Mouse (Mus musculus) midbrain, postnatal 0 days (tissue): ENCODE data around the gene Aebp2. TPM values are rescaled to one million over a fixed set of nuclear protein-coding genes. Genes with fewer than 3 reads are reported as not detected.
A peak's percentile ranks its signal among the peaks of the same experiment; 100 is the strongest.

Experiments used
- ATAC-seq: fragments of 200-750 bp; cut with Nextera tagmentation; 2 replicates; pipeline ENCODE4 v1.8.0; 2017; ENCODE audit warnings: moderate number of reproducible peaks, mild to moderate bottlenecking, moderate TSS enrichment, moderate library complexity; ENCODE audit not compliant: low FRiP score
- DNase-seq: peaks from one replicate; pipeline ENCODE4 v3.0.0-alpha.2; 2015; ENCODE audit warnings: low spot score
- H3K27ac ChIP-seq: fragments of 300-500 bp; sonication (generic); 2 replicates; pipeline ENCODE4 v1.5.1; 2014; ENCODE audit warnings: low read depth, mild to moderate bottlenecking, low read length, mixed read lengths
- H3K27me3 ChIP-seq: fragments of 300-500 bp; sonication (generic); 2 replicates; pipeline ENCODE4 v1.6.1; 2014; ENCODE audit warnings: low read length, control low read depth, mixed read lengths; ENCODE audit not compliant: insufficient read depth
- H3K36me3 ChIP-seq: fragments of 300-500 bp; sonication (generic); 2 replicates; pipeline ENCODE4 v1.6.1; 2014; ENCODE audit warnings: low read length, control low read depth, mixed read lengths; ENCODE audit not compliant: insufficient read depth
- H3K4me1 ChIP-seq: fragments of 300-500 bp; sonication (generic); 2 replicates; pipeline ENCODE4 v1.6.1; 2014; ENCODE audit warnings: mild to moderate bottlenecking, control low read depth, antibody characterized with exemption, low read length, mixed read lengths; ENCODE audit not compliant: insufficient read depth
- H3K4me2 ChIP-seq: fragments of 300-500 bp; sonication (generic); 2 replicates; pipeline ENCODE4 v1.6.1; 2014; ENCODE audit warnings: low read depth, mild to moderate bottlenecking, low read length, mixed read lengths; ENCODE audit not compliant: poor library complexity, severe bottlenecking
- H3K4me3 ChIP-seq: fragments of 300-500 bp; sonication (generic); 2 replicates; pipeline ENCODE4 v1.5.1; 2014; ENCODE audit warnings: low read depth, mild to moderate bottlenecking, low read length, moderate library complexity
- H3K9ac ChIP-seq: fragments of 300-500 bp; sonication (generic); replicated peaks from 2 replicates; pipeline ENCODE4 v1.6.1; 2014; ENCODE audit warnings: mild to moderate bottlenecking, low read length, moderate library complexity, mixed read lengths; ENCODE audit not compliant: poor library complexity, severe bottlenecking
- H3K9me3 ChIP-seq: fragments of 300-500 bp; sonication (generic); 2 replicates; pipeline ENCODE4 v1.6.1; 2016; ENCODE audit warnings: low read length, control low read depth
- CTCF ChIP-seq: IDR thresholded peaks from 2 replicates; pipeline ENCODE4 v1.5.1; 2016; ENCODE audit warnings: antibody characterized with exemption, mild to moderate bottlenecking
- WGBS: fragments of 180-500 bp; shearing (Covaris S2); extraction: QIAGEN DNeasy Blood & Tissue Kit; methylation state at CpG from one replicate; pipeline ENCODE4 v1.1.7; 2014; 5-methylcytosine and 5-hydroxymethylcytosine counted together
- polyA plus RNA-seq: library from polyadenylated mRNA; unstranded; fragments of >200 nt; fragmentation: Nextera tagmentation; extraction: Ambion mirVana; gene quantifications from 2 replicates; pipeline ENCODE4 v1.2.1, GENCODE M21; 2015
- total RNA-seq: library from RNA; depleted of rRNA; stranded (reverse); fragments of >200 nt; gene quantifications from 2 replicates; pipeline ENCODE4 v1.2.3, GENCODE M21; 2014

Gene Aebp2
- total and polyA plus RNA-seq, 2 experiments from 2014 or later, result 5.3 to 31.5 TPM

DNA sequence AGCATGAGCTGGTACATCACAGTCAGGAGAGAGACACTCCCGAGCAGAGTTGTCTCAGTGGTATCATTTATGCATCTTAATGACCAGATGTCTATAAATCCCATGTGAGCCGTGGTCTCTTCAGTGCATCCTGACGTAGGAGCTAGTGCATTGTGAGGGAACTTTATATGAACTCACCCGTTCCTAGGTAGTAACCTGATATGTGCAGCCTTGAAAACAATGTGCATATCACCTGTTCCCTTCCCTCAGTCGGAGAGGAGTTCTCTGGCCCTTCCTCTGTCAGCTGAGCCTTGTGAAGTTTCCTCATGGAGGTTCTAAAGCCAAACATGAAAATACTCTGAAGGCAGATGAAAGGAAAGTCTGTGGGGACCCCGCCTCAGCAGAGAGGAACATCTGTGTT is 78.8 kb downstream of the Aebp2 start:
- Histone ChIP-seq H3K27me3 (no peaks in the 10 kb centered on the region), H3K27ac (no peak overlapping the region), H3K4me1 (no peaks in the 10 kb centered on the region), H3K4me3 (no peak overlapping the region), H3K36me3 (no peaks in the 10 kb centered on the region), H3K9me3 (no peaks in the 10 kb centered on the region; the same call in 1 of the 2 replicates), H3K4me2 (no peak overlapping the region), H3K9ac (no peak overlapping the region)
- no peak for DNase-seq
- no peak for TF ChIP-seq CTCF
- no peak for ATAC-seq
- 86% methylated on average over 6 of the region's 6 CpGs for WGBS

- no peak overlapping the region for H3K4me2 ChIP-seq
- no peaks in the 10 kb centered on the region for H3K27me3 ChIP-seq
- H3K4me1 ChIP-seq, result no peaks in the 10 kb centered on the region
- no peaks in the 10 kb centered on the region for H3K36me3 ChIP-seq
- H3K4me3 ChIP-seq, result no peak overlapping the region
- no peaks in the 10 kb centered on the region; the same call in 1 of the 2 replicates for H3K9me3 ChIP-seq
- ATAC-seq, result no peak
- 80% methylated on average over 10 of the region's 10 CpGs for WGBS
- no peak overlapping the region for H3K27ac ChIP-seq
- no peak for DNase-seq
- no peak for TF ChIP-seq CTCF
- no peak overlapping the region for H3K9ac ChIP-seq
Measured at GRCm38 (mm10) chr6:140705132-140705531, 82.7 kb downstream of the Aebp2 start.

DNA sequence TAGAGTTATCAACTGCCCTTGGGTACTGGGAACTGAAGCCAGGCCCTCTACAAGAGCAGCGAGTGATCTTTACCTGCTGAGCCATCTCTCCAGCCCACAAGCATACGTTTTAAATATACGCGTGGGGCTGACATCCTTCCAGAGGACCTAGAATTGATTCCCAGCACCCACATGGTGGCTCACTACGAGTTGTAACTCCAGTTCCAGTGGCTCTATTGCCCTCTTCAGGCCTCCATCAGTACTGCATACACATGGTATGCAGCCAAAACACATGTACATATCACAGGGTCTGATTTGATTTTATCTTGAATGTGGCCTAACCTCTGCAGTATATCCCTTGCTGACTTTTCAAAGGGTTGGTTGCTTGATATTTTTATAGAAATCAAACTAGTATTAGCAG is 83.6 kb downstream of the Aebp2 start:
- 88% methylated on average over 5 of the region's 5 CpGs for WGBS
- DNase-seq (no peak), ATAC-seq (no peak)
- no peak overlapping the region for H3K4me2 ChIP-seq
- no peaks in the 10 kb centered on the region for H3K36me3 ChIP-seq
- H3K4me3 ChIP-seq, result no peak overlapping the region
- H3K9me3 ChIP-seq, result no peaks in the 10 kb centered on the region; the same call in 1 of the 2 replicates
- no peak overlapping the region for H3K9ac ChIP-seq
- no peaks in the 10 kb centered on the region for H3K27me3 ChIP-seq
- H3K4me1 ChIP-seq, result no peaks in the 10 kb centered on the region
- no peak overlapping the region for H3K27ac ChIP-seq
- TF ChIP-seq CTCF, result no peak

DNA sequence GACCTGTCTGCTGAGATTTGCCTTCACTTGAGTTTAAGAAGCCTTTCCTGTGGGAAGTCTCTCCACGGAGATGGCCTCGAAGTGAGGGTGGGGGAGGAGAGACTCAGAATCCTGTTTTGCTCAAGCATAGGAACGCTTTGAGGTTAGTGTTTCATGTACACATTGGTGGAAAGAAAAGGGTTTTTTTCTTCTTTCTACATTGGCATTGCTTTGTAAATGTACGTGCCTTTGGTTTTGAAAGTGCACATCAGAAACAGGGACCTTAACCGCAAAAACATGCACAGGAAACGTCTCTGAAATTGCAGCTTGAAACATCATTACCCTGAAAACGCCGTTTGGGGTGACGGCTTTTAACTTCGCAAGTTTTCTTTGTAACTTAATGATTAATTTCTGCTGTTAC is 85.6 kb downstream of the Aebp2 start:
- no peaks in the 10 kb centered on the region; the same call in 1 of the 2 replicates for H3K9me3 ChIP-seq
- H3K4me3 ChIP-seq, result no peak overlapping the region
- no peak overlapping the region for H3K4me2 ChIP-seq
- H3K36me3 ChIP-seq, result no peaks in the 10 kb centered on the region
- no peaks in the 10 kb centered on the region for H3K4me1 ChIP-seq
- H3K27ac ChIP-seq, result no peak overlapping the region
- H3K9ac ChIP-seq, result no peak overlapping the region
- DNase-seq, result no peak
- no peak for TF ChIP-seq CTCF
- no peaks in the 10 kb centered on the region for H3K27me3 ChIP-seq
- no peak for ATAC-seq
- 80% methylated on average over 10 of the region's 10 CpGs for whole genome bisulfite sequencing

GRCm38 (mm10) chr6:140709415-140710107 is 87.1 kb downstream of the Aebp2 start:
- ATAC-seq (no peak), DNase-seq (peak; percentile 30)
- no peaks in the 10 kb centered on the region for H3K27me3 ChIP-seq
- no peak overlapping the region for H3K4me3 ChIP-seq
- H3K9me3 ChIP-seq, result no peaks in the 10 kb centered on the region; the same call in 1 of the 2 replicates
- H3K4me2 ChIP-seq, result no peak overlapping the region
- peak; percentile 63 for TF ChIP-seq CTCF
- WGBS, result 62% methylated on average over 6 of the region's 6 CpGs
- no peaks in the 10 kb centered on the region for H3K4me1 ChIP-seq
- H3K36me3 ChIP-seq, result no peaks in the 10 kb centered on the region
- no peak overlapping the region for H3K9ac ChIP-seq
- no peak overlapping the region for H3K27ac ChIP-seq

DNA sequence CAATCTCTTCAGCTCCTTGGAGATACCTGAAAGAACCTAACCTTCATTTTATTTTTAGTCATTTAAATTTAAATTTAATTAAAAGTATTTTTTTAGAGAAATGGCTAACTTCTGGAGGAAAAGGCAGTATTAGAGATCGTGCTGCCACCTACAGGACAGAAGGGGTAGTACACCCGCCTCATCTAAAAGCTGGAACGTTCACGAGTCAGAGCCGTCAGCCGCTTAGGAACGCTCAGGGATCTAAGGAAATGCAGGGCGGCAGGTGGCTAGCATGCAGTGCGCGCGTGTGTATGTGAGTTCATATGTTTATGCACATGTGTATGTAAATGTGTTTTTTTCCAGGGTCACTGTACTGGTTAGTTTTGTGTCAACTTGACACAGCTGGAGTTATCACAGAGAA is 90.3 kb downstream of the Aebp2 start:
- Histone ChIP-seq H3K4me3 (no peak overlapping the region), H3K36me3 (no peaks in the 10 kb centered on the region), H3K27me3 (no peaks in the 10 kb centered on the region), H3K4me1 (no peaks in the 10 kb centered on the region), H3K9me3 (no peaks in the 10 kb centered on the region), H3K4me2 (0 out of 2 replicates have a peak overlapping the region, but pooled peaks have one; percentile 7), H3K27ac (no peak overlapping the region), H3K9ac (no peak overlapping the region)
- DNase-seq, result peak; percentile 81
- peak; percentile 92 for TF ChIP-seq CTCF
- peak; percentile 32; the same call in 1 of the 2 replicates for ATAC-seq
- WGBS, result 3% methylated on average over 11 of the region's 11 CpGs
